Mouse (Mus musculus) heart, embryonic 14.5 days (tissue): ENCODE measurements around the gene Atg9a. TPM values are rescaled to one million over a fixed set of nuclear protein-coding genes. Genes with fewer than 3 reads are reported as not detected.
A peak's percentile ranks its signal among the peaks of the same experiment; 100 is the strongest.

Experiments used
- ATAC-seq: fragments of 200-750 bp; cut with Nextera tagmentation; 2 replicates; pipeline ENCODE4 v1.8.0; 2017; ENCODE audit warnings: low read depth, moderate TSS enrichment; ENCODE audit not compliant: insufficient number of reproducible peaks, insufficient read depth, low FRiP score
- H3K27ac ChIP-seq, 2 experiments: fragments of 200-500 bp in 1 of 2; fragments of 300-500 bp in 1 of 2; sonication (generic) in 1 of 2; replicated peaks in 1 of 2; 2 replicates each; pipeline ENCODE4 v1.5.1; 2012 to 2014; ENCODE audit warnings: low read depth in 2 of 2, low read length in 2 of 2, control low read depth in 1 of 2, mild to moderate bottlenecking in 1 of 2, mixed read lengths in 1 of 2; ENCODE audit not compliant: control insufficient read depth in 1 of 2, insufficient read depth in 1 of 2
- H3K27me3 ChIP-seq: fragments of 300-500 bp; sonication (generic); 2 replicates; pipeline ENCODE4 v1.6.1; 2014; ENCODE audit warnings: mild to moderate bottlenecking, low read length, control low read depth; ENCODE audit not compliant: control insufficient read depth, insufficient read depth
- H3K36me3 ChIP-seq: fragments of 300-500 bp; sonication (generic); 2 replicates; pipeline ENCODE4 v1.6.1; 2014; ENCODE audit warnings: mild to moderate bottlenecking, control low read depth, low read length, mixed read lengths; ENCODE audit not compliant: control insufficient read depth, insufficient read depth
- H3K4me1 ChIP-seq, 2 experiments: fragments of 200-500 bp in 1 of 2; fragments of 300-500 bp in 1 of 2; sonication (generic) in 1 of 2; 2 replicates each; pipeline ENCODE4 v1.6.1; 2012 to 2014; ENCODE audit warnings: low read length in 2 of 2, control low read depth in 1 of 2, mixed read lengths in 1 of 2; ENCODE audit not compliant: control insufficient read depth in 2 of 2, insufficient read depth in 2 of 2
- H3K4me2 ChIP-seq: fragments of 300-500 bp; sonication (generic); 2 replicates; pipeline ENCODE4 v1.6.1; 2014; ENCODE audit warnings: mild to moderate bottlenecking, low read length
- H3K4me3 ChIP-seq, 2 experiments: fragments of 200-500 bp in 1 of 2; fragments of 300-500 bp in 1 of 2; sonication (generic) in 1 of 2; 2 replicates each; pipeline ENCODE4 v1.5.1; 2012 to 2014; ENCODE audit warnings: low read length in 2 of 2, mild to moderate bottlenecking in 2 of 2, control low read depth in 1 of 2, low read depth in 1 of 2, moderate library complexity in 1 of 2; ENCODE audit not compliant: control insufficient read depth in 1 of 2, insufficient read depth in 1 of 2
- H3K9ac ChIP-seq: fragments of 300-500 bp; sonication (generic); 2 replicates; pipeline ENCODE4 v1.6.1; 2014; ENCODE audit warnings: mild to moderate bottlenecking, low read length
- H3K9me3 ChIP-seq: fragments of 300-500 bp; sonication (generic); 2 replicates; pipeline ENCODE4 v1.6.1; 2016; ENCODE audit warnings: low read length, control low read depth; ENCODE audit not compliant: control insufficient read depth
- WGBS: fragments of 180-500 bp; shearing (Covaris S2); extraction: QIAGEN DNeasy Blood & Tissue Kit; methylation state at CpG from one replicate; pipeline ENCODE4 v1.1.7; 2014; 5-methylcytosine and 5-hydroxymethylcytosine counted together
- polyA plus RNA-seq: library from polyadenylated mRNA; unstranded; fragments of >200 nt; fragmentation: Nextera tagmentation; extraction: Ambion mirVana; gene quantifications from 2 replicates; pipeline ENCODE4 v1.2.1, GENCODE M21; 2014

The Atg9a gene
- polyA plus RNA-seq, 1 experiment from 2014 or later = 29.2 TPM

DNA sequence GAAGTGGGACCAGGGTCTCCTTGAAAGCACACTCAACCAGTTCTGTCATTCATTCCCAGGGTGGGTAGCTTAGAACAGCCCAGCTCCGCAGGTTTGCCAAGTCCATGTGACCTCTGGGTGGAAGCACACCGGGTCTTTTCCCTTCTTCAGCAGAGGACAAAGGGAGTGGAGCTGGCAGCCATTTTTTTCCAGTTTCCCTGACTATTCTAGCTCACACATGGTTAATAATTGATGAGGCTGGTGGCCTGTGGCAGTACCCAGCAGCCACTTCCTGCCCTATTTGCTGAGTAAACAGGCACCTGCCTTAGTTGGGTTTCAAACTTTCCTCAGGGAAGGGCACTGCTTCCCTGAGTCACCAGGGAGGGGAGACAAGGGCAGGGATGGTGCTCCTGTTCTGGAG is 22.4 kb upstream of the Atg9a start:
- no peak overlapping the region for H3K4me2 ChIP-seq
- H3K9ac ChIP-seq = no peak overlapping the region
- H3K27me3 ChIP-seq = peaks cover 14% of the 10 kb centered on the region
- no peaks in the 10 kb centered on the region for H3K9me3 ChIP-seq
- H3K36me3 ChIP-seq = peaks cover 47% of the 10 kb centered on the region
- peaks cover 8 to 21% of the 10 kb centered on the region in 2 experiments for H3K4me1 ChIP-seq
- no peak for ATAC-seq
- 80% methylated on average over 2 of the region's 2 CpGs for WGBS
- H3K4me3 ChIP-seq = no peak overlapping the region
- no peak overlapping the region for H3K27ac ChIP-seq

DNA sequence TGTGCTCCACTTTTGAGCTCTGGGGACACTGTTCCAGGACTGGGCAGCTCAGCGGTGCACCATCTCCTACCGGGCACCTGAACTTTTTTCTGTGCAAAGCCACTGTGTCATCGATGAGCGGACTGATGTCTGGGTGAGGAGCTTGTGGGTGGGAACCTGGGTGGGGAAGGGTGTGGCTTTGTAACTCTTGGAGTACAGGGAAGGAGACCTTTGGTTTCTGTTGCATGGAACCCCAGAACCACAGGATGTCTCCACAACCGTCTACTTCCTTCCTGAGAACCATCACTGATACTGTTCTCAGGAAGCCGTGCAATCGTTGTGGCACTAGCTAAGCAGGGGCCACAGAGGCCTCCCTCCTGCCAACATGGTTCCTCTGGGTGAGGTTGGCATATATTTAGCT is 21.1 kb upstream of the Atg9a start:
- Histone ChIP-seq H3K4me2 (no peak overlapping the region), H3K27me3 (peaks cover 9% of the 10 kb centered on the region), H3K36me3 (peaks cover 47% of the 10 kb centered on the region), H3K4me1 (peaks cover 10 to 16% of the 10 kb centered on the region in 2 experiments; a peak in 3 of 4 replicates), H3K4me3 (no peak overlapping the region), H3K9ac (no peak overlapping the region), H3K27ac (no peak overlapping the region), H3K9me3 (no peaks in the 10 kb centered on the region)
- WGBS = 79% methylated on average over 7 of the region's 7 CpGs
- ATAC-seq = no peak

DNA sequence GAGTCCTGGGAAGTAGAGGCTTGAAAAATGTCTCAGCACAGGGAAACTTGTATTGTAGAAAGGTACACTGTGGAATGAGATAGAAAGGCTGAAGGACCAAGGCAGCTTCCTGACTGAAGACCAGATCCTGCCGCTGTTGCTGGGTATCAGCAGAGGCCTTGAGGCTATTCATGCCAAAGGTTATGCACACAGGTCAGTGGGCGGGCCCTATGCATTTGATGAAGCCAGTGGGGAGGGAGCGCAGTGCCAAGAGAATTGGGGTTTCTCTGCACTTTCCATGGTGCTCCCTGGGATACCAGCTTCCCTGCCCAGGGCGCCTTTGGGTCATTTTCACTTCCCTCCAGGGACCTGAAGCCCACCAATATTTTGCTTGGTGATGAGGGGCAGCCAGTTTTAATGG is 20.5 kb upstream of the Atg9a start:
- Histone ChIP-seq H3K27me3 (peaks cover 9% of the 10 kb centered on the region), H3K9ac (no peak overlapping the region), H3K4me3 (no peak overlapping the region), H3K4me2 (no peak overlapping the region), H3K9me3 (no peaks in the 10 kb centered on the region), H3K27ac (no peak overlapping the region), H3K36me3 (peaks cover 47% of the 10 kb centered on the region), H3K4me1 (peaks cover 10 to 16% of the 10 kb centered on the region in 2 experiments; a peak in 3 of 4 replicates)
- ATAC-seq = no peak
- WGBS = 86% methylated on average over 4 of the region's 4 CpGs

DNA sequence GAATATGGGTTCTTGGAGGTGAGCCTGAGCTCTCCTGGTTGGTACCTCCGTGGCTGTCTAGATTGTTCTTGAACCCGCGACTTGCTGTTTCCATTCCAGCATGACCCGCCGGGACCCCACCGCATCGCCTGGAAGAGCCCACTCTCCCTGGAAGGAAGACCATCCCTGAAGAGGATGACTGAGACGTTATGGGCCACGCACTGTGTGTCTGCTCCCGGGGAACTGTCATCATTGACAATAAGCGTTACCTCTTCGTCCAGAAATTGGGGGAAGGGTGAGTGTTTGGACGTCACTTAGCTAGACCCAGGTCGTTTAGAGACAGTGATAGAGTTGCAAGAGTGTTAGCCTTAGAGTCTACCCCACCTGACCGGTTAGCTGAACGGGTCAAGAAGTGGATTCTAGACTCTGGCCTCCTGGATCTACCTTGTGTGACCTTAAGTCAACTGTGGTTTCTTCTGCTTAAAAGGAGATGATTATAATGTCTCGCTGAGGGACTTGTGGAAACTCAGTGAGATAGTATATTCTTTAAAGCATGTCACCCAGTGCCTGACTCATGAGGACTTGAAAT is 19.2 kb upstream of the Atg9a start:
- Histone ChIP-seq H3K9ac (peak overlapping the region; percentile 97), H3K4me1 (peaks cover 10 to 16% of the 10 kb centered on the region in 2 experiments; a peak in 3 of 4 replicates), H3K4me2 (peak overlapping the region; percentile 93), H3K9me3 (no peaks in the 10 kb centered on the region), H3K4me3 (peak overlapping the region; percentile 71 to 97), H3K27ac (peak overlapping the region in 1 of 2 experiments; percentile 15; a peak in 2 of 4 replicates), H3K36me3 (peaks cover 45% of the 10 kb centered on the region), H3K27me3 (peaks cover 6% of the 10 kb centered on the region; the same call in 1 of the 2 replicates)
- WGBS = 10% methylated on average over 17 of the region's 17 CpGs
- ATAC-seq = no peak

DNA sequence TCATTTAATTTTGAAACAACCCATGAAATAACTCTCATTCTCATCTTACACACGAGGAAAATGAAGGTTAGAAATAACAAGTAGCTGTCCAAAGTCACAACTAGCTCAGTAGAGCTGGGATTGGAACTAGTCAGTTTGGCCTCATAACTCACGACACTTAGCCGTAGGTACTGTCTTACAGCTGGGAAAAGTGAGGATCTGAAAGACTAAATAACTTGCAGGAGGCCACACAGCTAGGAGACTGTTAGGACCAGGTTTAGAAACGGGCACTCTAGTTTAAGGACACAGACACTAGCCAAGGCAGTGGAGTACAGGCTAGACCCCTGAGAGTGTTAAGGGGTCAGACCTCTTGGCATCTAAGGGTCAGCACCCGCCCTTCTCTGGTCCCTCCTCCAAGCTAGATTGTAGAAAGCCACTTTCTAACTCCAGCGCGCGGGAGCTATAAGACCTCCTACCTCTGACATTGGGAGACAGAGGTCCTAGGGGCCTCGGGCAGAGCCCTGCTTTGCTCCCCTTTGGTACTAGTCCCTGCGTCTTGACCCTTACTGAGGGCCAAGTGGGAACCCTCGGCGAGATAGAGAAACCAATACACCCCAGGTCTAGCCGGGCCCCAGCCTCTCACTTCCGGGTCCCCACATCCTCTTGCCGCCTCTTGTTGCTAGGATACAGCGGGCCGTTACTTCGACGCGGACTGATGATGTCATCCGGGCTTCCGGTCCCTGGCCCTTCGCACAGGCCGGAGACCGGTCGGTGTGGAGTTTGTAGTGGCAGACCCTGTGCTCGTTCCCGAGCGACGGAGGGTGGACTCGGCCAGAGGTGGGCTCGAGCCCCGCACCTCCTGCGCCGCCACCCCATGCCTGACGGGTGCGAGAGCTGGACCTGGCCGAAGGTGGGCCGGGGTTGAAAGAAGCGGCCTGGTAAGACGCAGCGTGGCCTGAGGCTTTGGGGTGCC is 18.4 kb upstream of the Atg9a start, which contains the start of the genes Glb1l and Stk16:
TSS of gene Glb1l (minus strand) at position 678 of the 952 bp plus-strand sequence.
TSS of gene Stk16 (plus strand) at position 703 of the 952 bp plus-strand sequence.
- ATAC-seq = peak; percentile 91
- peak within 1 kb of the TSS; percentile 97 for H3K9ac ChIP-seq
- H3K4me3 ChIP-seq = peak within 1 kb of the TSS; percentile 71 to 97
- WGBS = 5% methylated on average over 42 of the region's 42 CpGs
- H3K27ac ChIP-seq = peak within 1 kb of the TSS in 1 of 2 experiments; percentile 15; a peak in 2 of 4 replicates
- H3K36me3 ChIP-seq = peaks cover 38% of the 10 kb centered on the region
- peaks cover 10 to 16% of the 10 kb centered on the region in 2 experiments; a peak in 3 of 4 replicates for H3K4me1 ChIP-seq
- H3K27me3 ChIP-seq = peaks cover 6% of the 10 kb centered on the region; the same call in 1 of the 2 replicates
- no peaks in the 10 kb centered on the region for H3K9me3 ChIP-seq
- peak within 1 kb of the TSS; percentile 93 for H3K4me2 ChIP-seq

DNA sequence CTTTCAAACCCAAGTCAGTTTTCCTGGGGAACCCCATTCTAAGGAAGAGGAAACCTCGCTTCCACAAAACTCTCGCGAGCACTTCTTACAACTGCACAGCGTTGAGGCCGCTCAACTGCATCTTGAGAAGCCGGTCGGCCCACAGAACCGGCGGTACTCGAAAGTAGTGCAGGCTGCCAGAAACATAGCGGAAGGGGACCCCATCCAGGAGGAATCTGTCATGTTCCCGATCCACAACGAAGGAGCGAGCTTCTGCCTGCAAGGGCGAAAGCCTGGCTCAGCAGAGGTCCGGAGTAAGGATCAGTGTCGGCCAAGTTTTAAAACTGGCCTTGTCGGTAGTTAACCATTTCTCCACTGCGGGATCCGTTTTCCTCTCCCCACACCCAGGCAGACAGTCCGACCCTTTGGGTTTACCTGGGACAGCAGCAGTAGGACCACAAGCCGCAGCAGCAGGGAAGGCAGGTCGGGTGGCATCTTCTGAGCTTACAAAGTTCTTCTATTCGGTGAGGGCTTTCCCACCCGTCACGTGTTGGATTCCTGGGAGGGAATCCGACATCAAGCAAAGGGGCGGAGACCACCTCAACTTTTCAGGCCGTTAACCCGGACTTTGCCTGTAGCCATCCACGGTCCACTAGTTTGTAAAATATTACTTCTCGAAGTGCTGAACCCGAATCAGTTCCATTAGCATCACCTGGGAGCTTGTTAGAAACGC is 17.1 kb upstream of the Atg9a start:
- Histone ChIP-seq H3K36me3 (peaks cover 25% of the 10 kb centered on the region), H3K4me2 (peak overlapping the region; percentile 93), H3K9me3 (no peaks in the 10 kb centered on the region), H3K9ac (peak overlapping the region; percentile 67), H3K27ac (no peak overlapping the region), H3K27me3 (peaks cover 6% of the 10 kb centered on the region; the same call in 1 of the 2 replicates), H3K4me1 (peaks cover 10 to 16% of the 10 kb centered on the region in 2 experiments; a peak in 3 of 4 replicates), H3K4me3 (peak overlapping the region; percentile 36 to 61)
- WGBS = 12% methylated on average over 34 of the region's 34 CpGs
- no peak for ATAC-seq

DNA sequence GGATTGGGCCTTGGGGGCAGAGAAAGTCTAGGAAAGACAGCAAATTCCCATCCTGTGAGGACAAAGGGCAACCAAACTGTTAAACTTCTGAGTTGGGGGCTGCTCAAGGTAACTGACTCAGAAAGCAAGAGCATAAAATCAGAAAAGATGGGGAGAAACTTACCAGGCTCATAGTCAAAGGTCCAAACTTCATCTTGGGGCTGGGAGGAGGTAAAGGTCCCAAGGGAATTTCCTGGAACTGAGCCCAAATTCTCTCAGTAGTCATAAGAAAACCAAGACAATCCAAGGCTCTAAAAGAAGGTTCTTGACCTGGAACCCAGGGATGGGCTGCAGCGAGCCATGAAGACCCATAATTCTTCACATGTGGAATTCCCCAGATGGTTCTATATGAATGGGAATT is 9.2 kb upstream of the Atg9a start:
- Histone ChIP-seq H3K36me3 (peaks cover 38% of the 10 kb centered on the region), H3K27ac (no peak overlapping the region), H3K4me1 (no peaks in the 10 kb centered on the region), H3K9ac (no peak overlapping the region), H3K9me3 (no peaks in the 10 kb centered on the region), H3K4me2 (no peak overlapping the region), H3K27me3 (no peaks in the 10 kb centered on the region), H3K4me3 (no peak overlapping the region)
- 76% methylated on average over 1 of the region's 1 CpGs for WGBS
- ATAC-seq = no peak
